Mouse (Mus musculus): ENCODE data around the gene Dgat2. TPM values are rescaled to one million over a fixed set of nuclear protein-coding genes. Genes with fewer than 3 reads are reported as not detected.
A peak's percentile ranks its signal among the peaks of the same experiment; 100 is the strongest.

Dgat2 gene
- polyA plus RNA-seq, 1 experiment from 2014 or later = 15.3 TPM

DNA sequence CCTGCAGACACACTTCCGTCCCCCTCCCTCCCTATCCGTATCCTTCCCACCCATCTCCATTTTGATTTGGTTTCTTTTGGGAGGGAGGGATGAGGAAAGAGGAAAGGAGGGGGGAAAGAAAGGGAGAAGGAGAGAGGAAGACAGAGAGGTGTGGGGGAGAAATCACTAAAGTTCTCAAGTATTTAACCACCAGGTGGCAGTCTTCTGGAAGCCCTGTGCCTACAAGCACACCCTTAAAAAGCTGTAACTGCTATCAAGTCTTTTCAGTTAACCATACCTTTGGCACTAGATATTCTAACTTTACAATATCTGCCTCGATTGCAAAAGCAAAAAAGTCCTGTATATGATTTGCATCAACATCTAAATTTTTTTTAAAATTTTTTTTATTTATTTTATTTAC, 75.0 kb downstream of the Dgat2 start:
- H3K9me3 ChIP-seq (ENCODE audit: low read length) = no peaks in the 10 kb centered on the region
- no peak overlapping the region for H3K27ac ChIP-seq (ENCODE audit: low read length)
- DNase-seq (ENCODE audit: low spot score) = peak; percentile 87
- no peak overlapping the region for H3K9ac ChIP-seq (replicated peaks; ENCODE audit: low read depth)
- no peak overlapping the region for H3K4me2 ChIP-seq (replicated peaks; ENCODE audit: low read depth, low read length)
- 27% methylated on average over 3 of the region's 3 CpGs for WGBS
- no peaks in the 10 kb centered on the region for H3K27me3 ChIP-seq (replicated peaks; ENCODE audit: insufficient read depth, low read length)
- ATAC-seq = peak; percentile 65; the same call in 1 of the 2 replicates
- H3K4me3 ChIP-seq (ENCODE audit: low read depth, low read length) = no peak overlapping the region
- 0 out of 2 replicates have a peak, but pooled peaks cover 4% of the 10 kb centered on the region for H3K36me3 ChIP-seq (ENCODE audit: insufficient read depth, low read length)
- TF ChIP-seq CTCF (IDR thresholded peaks at IDR 0.05) (peak; percentile 78), EP300 (IDR thresholded peaks at IDR 0.05) (no peak)
- peaks cover 3% of the 10 kb centered on the region; the same call in 1 of the 2 replicates for H3K4me1 ChIP-seq (ENCODE audit: insufficient read depth, low read depth, low read length)

GRCm38 (mm10) chr7:99106714-99107270, 75.7 kb downstream of the Dgat2 start:
- no peak for TF ChIP-seq CTCF (IDR thresholded peaks at IDR 0.05)
- TF ChIP-seq EP300 (IDR thresholded peaks at IDR 0.05) = no peak
- no peaks in the 10 kb centered on the region for H3K9me3 ChIP-seq (ENCODE audit: low read length)
- 41% methylated on average over 4 of the region's 4 CpGs for WGBS
- peaks cover 5% of the 10 kb centered on the region; the same call in 1 of the 2 replicates for H3K4me1 ChIP-seq (ENCODE audit: insufficient read depth, low read depth, low read length)
- DNase-seq (ENCODE audit: low spot score) (peak; percentile 41), ATAC-seq (peak; percentile 49; the same call in 1 of the 2 replicates)
- no peaks in the 10 kb centered on the region for H3K27me3 ChIP-seq (replicated peaks; ENCODE audit: insufficient read depth, low read length)
- 0 out of 2 replicates have a peak overlapping the region, but pooled peaks have one; percentile 12 for H3K9ac ChIP-seq (replicated peaks; ENCODE audit: low read depth)
- no peak overlapping the region for H3K4me2 ChIP-seq (replicated peaks; ENCODE audit: low read depth, low read length)
- no peak overlapping the region for H3K27ac ChIP-seq (ENCODE audit: low read length)
- 0 out of 2 replicates have a peak, but pooled peaks cover 4% of the 10 kb centered on the region for H3K36me3 ChIP-seq (ENCODE audit: insufficient read depth, low read length)
- H3K4me3 ChIP-seq (ENCODE audit: low read depth, low read length) = no peak overlapping the region

Other genes with a start within 250 kb of the Dgat2 start
- gene Uvrag, start 41.6 kb downstream of the Dgat2 start, polyA plus RNA-seq (2015; fragmentation: Nextera tagmentation; extraction: Ambion mirVana) = 23.4 and 28.6 TPM in 2 replicates
- 0.27 and 0.55 TPM in 2 replicates for gene Mogat2, start 55.9 kb upstream of the Dgat2 start, polyA plus RNA-seq (2015; fragmentation: Nextera tagmentation; extraction: Ambion mirVana)
- gene Map6, start 84.7 kb upstream of the Dgat2 start, polyA plus RNA-seq (2015; fragmentation: Nextera tagmentation; extraction: Ambion mirVana) = 29.6 and 35.9 TPM in 2 replicates
- 579 and 666 TPM in 2 replicates for gene Serpinh1, start 170.5 kb upstream of the Dgat2 start, polyA plus RNA-seq (2015; fragmentation: Nextera tagmentation; extraction: Ambion mirVana)
- gene Gdpd5, start 198.7 kb upstream of the Dgat2 start, polyA plus RNA-seq (2015; fragmentation: Nextera tagmentation; extraction: Ambion mirVana) = 18.7 and 18.8 TPM in 2 replicates